Mouse (Mus musculus): ENCODE data around the gene Hsf2bp.

The Hsf2bp gene

GRCm38 (mm10) chr17:32031684-32032083 lies 4.5 kb downstream of the Hsf2bp start:
- DNase-seq (ENCODE audit: low spot score), result no peak

DNA sequence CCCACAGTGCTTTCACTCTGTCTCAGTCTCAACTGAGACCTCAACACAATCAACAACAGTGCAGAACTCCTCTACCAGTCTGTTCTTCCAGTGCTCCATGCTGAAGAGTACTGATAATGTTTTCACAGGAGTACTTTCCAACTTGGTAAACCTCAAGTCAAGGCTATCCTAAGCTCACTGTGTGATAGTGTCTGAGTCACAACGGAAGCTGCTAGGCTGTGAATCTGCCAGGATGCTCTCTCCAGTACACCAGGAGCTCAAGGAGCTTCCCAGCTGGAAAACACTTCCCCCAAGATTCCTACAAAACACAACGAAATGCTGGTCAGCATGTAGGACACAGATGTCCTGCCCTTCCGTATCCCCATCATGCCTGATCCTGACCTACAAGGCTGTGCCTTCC lies 7.8 kb downstream of the Hsf2bp start:
- no peak for DNase-seq (ENCODE audit: low spot score)

DNA sequence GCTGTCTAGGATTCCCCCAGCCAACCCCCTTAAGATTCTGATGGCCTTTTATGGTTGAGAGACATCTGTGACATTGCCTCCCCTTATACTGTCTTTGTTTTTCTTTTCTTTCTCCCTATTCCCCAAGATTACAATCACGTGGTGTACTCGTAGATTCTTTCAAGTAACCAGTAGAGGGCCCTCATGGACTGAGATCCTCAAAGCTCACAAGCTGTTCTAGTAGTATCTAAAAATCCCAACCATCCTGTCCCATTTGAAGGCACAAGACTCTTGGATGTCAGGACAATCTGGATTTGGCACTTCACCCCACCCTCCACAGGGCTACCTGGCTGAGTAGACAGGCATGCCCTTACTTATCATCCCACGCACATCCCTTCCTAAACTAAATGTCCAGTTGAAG lies 8.5 kb downstream of the Hsf2bp start:
- peak; percentile 44 for DNase-seq (ENCODE audit: low spot score)

GRCm38 (mm10) chr17:32025386-32025785 lies 10.8 kb downstream of the Hsf2bp start:
- DNase-seq (ENCODE audit: low spot score), result peak; percentile 45

GRCm38 (mm10) chr17:32024671-32025073 lies 11.5 kb downstream of the Hsf2bp start:
- no peak for DNase-seq (ENCODE audit: low spot score)

DNA sequence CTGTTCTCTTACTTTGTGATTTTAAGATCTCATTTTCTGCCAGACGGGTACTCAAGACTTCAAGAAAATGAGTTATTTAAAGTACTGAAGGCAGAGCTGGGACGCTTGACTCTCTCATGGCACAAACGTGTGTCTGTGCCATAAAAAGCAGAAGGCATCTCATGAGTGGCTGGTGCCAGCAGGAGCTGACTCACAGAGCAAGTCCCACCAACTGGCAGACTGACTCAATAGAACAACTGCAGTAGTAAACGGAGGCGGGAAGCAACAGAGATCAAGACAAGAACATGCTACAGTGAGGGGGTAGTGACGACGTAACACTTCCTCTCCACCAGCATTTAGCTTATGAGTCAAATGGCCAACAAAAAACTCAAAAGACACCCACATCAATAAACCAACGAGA lies 13.1 kb downstream of the Hsf2bp start:
- peak; percentile 79 for DNase-seq (ENCODE audit: low spot score)

DNA sequence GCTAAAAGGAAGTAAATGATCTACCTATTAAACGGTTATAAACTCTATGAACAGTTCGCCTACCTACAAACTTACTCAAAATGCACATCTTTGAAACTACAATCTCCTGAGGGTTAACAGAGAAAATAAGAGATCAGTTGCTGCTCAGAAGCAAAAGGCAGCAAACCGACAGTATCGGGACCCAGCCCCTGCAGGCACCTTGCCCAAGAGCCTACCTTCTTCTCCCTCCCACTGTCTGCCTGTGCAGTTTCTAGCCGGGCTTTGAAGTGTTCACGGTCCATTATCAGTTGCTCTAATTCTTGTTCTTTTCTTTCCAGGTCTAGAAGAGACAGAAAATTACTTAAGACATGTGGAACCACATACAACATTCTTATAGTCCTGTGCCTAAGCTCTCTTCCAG lies 13.6 kb downstream of the Hsf2bp start:
- DNase-seq (ENCODE audit: low spot score), result no peak

GRCm38 (mm10) chr17:32021981-32022380 lies 14.2 kb downstream of the Hsf2bp start:
- DNase-seq (ENCODE audit: low spot score), result no peak

DNA sequence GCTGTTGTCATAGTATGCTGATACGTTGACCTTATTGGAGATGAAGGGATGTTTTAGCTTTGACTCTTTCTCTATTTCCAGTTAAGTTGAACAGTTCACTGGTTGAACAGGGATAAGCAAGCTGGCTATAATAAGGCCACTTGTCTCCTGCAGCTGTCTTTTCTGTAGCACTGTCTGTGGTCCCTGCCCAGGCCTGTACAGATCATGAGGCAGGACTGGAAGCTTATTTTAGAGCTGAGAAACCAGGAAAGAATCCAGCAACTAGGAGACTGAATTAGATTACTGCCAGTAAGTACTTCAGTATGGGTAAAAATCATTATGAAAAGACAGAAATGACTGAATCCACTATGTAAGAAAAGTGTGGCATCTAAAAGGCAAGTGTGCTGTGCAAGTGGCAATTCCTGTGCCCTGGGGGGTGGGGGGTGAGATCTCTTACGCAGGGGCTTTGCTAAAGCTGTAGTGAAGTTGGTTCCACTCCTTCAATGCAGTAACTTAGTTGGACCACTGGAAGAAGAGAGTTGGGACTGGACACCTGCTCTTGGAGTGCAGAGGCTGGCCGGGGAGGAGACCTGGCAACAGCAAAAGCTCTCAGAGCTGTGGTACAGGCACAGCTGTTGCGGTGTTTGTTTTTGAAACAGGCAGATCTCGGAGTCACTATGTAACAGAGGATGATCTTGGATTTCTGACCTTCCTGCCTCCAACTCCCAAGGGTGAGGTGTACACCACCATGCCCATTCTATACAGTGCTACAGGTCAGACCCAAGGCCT lies 17.8 kb downstream of the Hsf2bp start:
- no peak for DNase-seq (ENCODE audit: low spot score)

GRCm38 (mm10) chr17:32016481-32016880 lies 19.7 kb downstream of the Hsf2bp start:
- no peak for DNase-seq (ENCODE audit: low spot score)

DNA sequence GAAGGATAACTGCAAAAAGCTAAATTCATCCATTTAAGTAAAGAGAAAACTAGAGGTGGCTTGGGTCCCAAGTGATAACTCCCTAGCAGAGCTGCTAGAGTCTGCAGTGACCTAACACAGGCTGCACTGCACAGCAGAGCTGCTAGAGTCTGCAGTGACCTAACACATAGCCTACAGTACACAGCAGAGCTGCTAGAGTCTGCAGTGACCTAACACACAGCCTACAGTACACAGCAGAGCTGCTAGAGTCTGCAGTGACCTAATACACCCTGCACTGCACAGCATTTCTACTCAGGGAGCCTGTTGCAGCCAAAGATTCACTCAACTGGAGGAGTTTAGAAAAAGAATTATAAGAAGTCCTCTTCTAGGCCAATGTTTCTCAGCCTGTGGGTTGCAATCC lies 22.5 kb downstream of the Hsf2bp start:
- no peak for DNase-seq (ENCODE audit: low spot score)

GRCm38 (mm10) chr17:32012254-32012653 lies 23.9 kb downstream of the Hsf2bp start:
- no peak for DNase-seq (ENCODE audit: low spot score)

GRCm38 (mm10) chr17:32011694-32012093 lies 24.5 kb downstream of the Hsf2bp start:
- DNase-seq (ENCODE audit: low spot score), result no peak

- DNase-seq (ENCODE audit: low spot score), result no peak
Measured at GRCm38 (mm10) chr17:32006800-32007199, 29.3 kb downstream of the Hsf2bp start.

- no peak for DNase-seq (ENCODE audit: low spot score)
Measured at GRCm38 (mm10) chr17:32003251-32003650, 32.9 kb downstream of the Hsf2bp start.

GRCm38 (mm10) chr17:31998351-31998750 lies 37.8 kb downstream of the Hsf2bp start:
- DNase-seq (ENCODE audit: low spot score), result no peak

DNA sequence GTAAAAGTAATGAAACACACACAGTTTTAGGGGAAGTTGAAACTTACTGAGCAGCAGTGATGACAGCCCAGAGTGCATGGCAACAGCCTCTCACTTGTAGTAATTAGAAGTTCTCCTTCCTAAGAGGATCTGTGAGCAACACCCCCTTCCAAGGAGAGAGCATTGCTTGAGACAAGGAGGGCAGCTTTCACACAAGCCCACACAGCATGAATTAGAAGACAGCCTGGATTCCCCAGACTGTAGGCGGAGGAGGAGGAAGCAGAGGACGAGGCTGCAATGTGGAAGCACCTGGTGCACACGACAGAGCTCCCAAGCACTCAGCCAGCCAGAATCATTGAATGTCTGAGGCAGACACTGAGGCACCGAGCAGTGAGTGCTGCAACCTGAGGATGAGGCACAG lies 39.8 kb downstream of the Hsf2bp start:
- DNase-seq (ENCODE audit: low spot score), result no peak

- DNase-seq (ENCODE audit: low spot score), result no peak
Measured at GRCm38 (mm10) chr17:31995784-31996183, 40.4 kb downstream of the Hsf2bp start.

- DNase-seq (ENCODE audit: low spot score), result no peak
Measured at GRCm38 (mm10) chr17:31994132-31994531, 42.0 kb downstream of the Hsf2bp start.

DNA sequence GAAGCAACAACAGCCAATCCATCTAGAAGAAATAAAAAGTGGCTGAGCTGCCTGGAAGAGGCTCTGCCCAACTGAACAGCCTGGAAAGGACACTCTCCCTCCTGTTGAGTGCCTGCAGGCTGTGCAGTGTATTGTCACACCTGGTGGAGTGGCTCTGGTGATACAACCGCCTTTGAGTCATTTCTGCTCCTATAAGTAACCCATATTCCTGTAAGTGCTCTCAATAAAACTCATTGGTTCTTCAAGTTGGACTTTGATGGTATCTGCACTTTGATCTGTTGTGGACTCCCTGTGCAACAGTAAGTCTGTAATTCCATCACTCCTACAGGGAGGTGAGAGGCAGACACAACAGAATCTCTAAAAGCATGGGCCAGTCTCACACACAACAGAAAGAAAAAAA lies 42.8 kb downstream of the Hsf2bp start:
- DNase-seq (ENCODE audit: low spot score), result no peak

DNA sequence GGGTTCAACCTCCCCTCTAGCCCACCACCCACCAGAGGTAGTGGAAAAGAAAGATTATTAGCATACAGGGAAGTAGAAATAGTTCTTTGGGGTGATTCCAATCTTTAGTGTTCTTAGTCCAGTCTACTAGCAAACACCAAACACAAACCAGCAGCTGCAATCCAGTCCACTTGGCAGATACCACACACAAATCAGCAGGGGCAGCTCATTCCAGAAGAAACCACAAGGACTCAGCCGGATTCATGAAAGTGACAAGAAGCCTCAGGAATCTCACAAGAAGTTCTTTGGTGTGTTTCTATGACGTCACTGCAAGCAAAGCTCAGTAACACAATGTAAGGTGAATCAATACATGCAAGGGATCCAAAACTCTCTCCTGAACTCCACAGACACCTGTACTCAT lies 44.1 kb downstream of the Hsf2bp start:
- DNase-seq (ENCODE audit: low spot score), result no peak

DNA sequence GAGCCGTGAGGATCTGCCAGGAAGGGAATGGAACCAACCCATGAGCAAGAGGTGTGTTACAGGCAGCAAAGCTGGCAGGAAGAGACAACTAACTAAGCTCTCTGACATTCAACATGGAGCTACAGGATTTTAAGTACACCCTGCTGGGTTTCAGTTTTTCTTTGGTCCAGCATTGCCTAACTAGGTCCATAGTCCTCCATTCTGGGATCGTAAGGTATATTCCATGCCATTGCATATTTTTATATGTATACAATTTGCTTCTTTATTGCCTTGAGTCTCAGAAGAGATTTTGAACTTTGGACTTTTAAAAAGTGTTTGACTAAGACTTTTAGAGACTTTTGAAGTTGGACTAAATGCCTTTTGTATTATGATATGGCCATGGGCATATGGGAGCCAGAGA lies 47.1 kb downstream of the Hsf2bp start:
- DNase-seq (ENCODE audit: low spot score), result no peak

GRCm38 (mm10) chr17:31986915-31987314 lies 49.2 kb downstream of the Hsf2bp start:
- DNase-seq (ENCODE audit: low spot score), result no peak

DNA sequence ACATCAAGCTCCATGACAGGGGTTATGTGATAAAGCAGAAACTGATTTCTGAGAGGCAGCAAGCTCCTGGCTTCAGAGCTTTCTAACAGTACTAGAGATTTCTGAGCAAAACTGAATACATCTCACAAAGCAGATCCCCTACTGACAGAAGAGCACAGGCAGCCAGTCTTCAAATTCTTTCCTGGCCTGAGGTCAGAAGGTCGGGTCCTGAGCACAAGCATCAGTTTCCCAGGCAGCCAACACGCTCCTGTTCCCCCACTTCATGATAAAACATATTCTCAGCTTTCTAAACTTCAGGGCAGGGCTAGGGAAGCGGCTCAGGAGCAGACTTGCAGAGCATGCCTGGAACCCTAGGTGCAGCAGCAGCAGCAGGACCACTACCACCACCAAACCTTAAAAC lies 52.7 kb downstream of the Hsf2bp start:
- DNase-seq (ENCODE audit: low spot score), result no peak

Measured in left cerebral cortex, adult 11 months (tissue).